Mouse (Mus musculus): ENCODE data around the gene Gm20441.

DNA sequence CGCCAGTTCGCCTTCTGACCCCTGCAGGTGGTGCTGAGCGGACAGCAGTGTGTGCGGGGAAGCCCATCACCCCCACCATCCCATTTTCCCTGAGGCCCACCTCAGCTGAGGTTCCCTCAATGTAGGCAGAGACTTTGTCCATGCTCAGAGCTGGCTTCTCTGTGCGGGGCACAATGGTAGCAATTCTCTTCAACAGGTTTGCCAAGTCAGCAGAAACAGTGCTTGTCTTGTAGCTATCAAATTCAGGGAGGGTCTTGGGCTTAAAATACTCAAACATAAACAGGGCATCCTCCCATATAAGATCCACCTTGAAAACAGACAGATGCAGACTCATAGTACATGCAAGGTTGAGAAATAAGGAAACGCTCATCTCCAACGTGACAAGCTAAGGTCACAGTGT, 55.3 kb downstream of the Gm20441 start:
- no peak for TF ChIP-seq POLR2A (IDR thresholded peaks at IDR 0.05; ENCODE audit: insufficient read depth, low read depth, low read length)
- TF ChIP-seq CTCF (IDR thresholded peaks at IDR 0.05), result no peak
